Mouse (Mus musculus): ENCODE data around the gene Hs3st6.
A peak's percentile ranks its signal among the peaks of the same experiment; 100 is the strongest.

Hs3st6 gene

GRCm38 (mm10) chr17:24773241-24773640, 20.5 kb downstream of the Hs3st6 start:
- DNase-seq = no peak

DNA sequence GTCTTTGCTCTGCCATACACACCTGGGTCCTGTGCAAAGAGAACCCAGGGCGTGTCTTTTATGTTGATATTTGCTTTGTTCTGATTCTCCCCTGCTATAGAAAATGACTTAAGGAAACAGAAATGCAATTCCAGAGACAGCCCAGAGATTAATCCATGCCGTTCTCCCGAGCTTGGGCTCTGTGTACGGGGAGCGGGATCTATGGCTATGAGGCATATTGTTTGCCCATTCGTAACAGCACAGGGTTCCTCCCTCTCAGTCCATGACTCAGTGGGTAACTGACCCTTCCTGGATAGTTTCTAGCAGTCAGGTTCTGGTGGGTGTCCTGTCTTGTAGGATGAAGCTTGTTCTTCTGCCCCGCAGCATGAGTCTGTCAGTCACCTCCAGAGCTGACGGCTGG, 22.4 kb downstream of the Hs3st6 start:
- DNase-seq = no peak

DNA sequence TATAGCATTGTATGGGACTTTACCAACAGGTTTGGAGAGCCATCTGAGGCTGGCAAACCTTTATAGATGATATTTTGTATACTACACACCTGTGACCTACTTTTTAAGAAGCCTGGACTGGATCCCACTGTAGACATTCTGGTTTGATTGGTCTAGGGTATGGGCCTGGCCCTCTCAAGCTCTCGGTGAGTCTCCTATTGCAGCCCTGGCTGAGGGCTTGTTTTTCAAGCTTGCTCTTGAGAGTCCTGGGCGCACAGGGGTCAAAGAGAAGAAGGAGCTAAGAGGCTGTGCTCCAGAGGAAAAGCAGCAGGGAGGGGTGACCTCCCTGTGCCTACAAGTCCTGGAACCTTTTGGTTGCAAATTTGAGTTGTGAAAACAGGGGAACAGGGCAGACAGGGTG, 24.3 kb downstream of the Hs3st6 start:
- no peak for DNase-seq

- DNase-seq = no peak
These were observed 28.0 kb downstream of the Hs3st6 start for GRCm38 (mm10) chr17:24780821-24781220.

- no peak for DNase-seq
These were observed 39.4 kb downstream of the Hs3st6 start for GRCm38 (mm10) chr17:24792190-24792589.

DNA sequence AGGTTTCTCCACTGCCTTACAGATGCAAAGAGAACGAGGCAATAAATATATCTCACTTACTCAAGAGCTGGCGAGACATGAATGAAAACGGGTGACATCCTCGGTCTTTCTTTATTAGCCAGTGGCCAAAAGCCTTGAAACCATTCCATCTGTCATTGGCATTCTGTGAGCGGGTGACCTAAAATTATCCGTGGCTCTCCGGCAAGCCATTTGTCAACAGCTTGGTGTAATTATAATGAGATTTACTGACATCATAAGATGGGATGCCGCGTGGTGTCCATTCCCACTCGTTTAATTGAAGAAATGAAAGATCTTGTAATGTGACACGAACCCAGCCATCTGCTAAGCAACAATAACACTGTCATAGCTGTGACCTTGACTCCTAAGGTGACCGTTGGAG, 42.0 kb downstream of the Hs3st6 start:
- DNase-seq = peak; percentile 6

DNA sequence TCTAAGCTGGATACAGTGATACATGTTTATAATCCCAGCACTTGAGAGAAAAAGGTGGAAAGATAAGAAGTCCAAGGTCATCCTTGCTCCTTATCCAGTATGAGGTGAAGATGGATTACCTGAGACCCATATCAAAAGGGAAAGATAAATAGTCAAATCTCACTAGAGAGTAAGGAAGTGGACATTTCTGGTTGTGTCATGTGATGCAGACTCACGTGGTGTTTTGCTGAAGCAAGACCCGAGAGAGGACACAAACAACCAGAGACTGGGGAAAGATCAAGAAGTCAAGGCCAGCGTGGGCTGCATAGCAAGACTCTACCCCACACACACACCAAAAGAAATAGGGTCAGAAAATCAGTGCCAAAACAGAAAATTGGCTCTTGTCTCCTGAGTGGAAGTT, 44.2 kb downstream of the Hs3st6 start:
- no peak for DNase-seq

DNA sequence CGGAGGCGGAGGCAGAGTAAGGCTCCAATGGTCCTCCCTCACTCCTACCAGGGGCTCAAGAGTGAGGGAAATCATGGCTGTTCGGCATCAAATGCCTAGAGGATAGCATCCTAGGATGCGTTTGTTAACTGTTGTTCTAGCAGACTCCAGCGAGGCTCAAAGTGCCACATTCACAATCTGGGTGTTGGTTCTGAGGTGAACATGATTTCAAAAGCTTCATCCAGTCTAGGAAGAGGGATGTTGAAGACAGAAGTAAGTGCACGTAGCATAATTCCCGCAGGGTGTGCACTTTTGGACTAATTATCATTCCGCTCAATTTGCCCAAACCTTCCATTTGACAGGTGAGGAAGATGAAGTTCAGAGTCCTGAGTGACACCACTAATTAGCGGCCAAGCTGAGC, 45.4 kb downstream of the Hs3st6 start:
- no peak for DNase-seq

DNA sequence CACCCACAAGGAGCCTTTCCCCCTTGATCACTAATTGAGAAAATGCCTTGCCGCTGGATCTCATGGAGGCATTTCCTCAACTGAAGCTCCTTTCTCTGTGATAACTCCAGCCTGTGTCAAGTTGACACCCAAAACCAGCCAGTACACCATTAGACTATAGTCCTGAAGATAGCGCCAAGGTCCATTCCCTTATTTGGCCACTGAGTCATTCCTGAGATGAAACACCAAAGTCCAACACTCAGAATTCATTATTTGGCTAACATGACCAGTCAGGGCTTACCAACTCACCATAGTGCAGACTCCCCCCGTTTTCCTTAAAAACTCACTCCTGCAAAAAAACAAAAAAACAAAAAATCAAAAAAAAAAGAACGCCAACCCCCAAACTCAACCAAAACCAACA, 46.7 kb downstream of the Hs3st6 start:
- DNase-seq = no peak

GRCm38 (mm10) chr17:24800524-24800923, 47.7 kb downstream of the Hs3st6 start:
- no peak for DNase-seq

- peak; percentile 85 for DNase-seq
These were observed 51.5 kb downstream of the Hs3st6 start, which contains the start of gene Meiob for GRCm38 (mm10) chr17:24803952-24804951. TSS of gene Meiob (plus strand) at chr17:24804289.
